Mouse (Mus musculus): Measurements from ENCODE around the gene Atf7ip2.

Atf7ip2 gene

GRCm38 (mm10) chr16:10297696-10298644 lies 105.5 kb downstream of the Atf7ip2 start:
- no peak for DNase-seq (ENCODE audit: low spot score in 2 of 2)

- DNase-seq (ENCODE audit: low spot score in 2 of 2) = no peak
Measured at GRCm38 (mm10) chr16:10299637-10300036, 107.1 kb downstream of the Atf7ip2 start.

- DNase-seq (ENCODE audit: low spot score in 2 of 2) = no peak
Measured at GRCm38 (mm10) chr16:10300231-10301186, 108.0 kb downstream of the Atf7ip2 start.
